Mouse (Mus musculus) ovary, adult 2 months (tissue): ENCODE measurements around the gene Iapp. TPM values are rescaled to one million over a fixed set of nuclear protein-coding genes. Genes with fewer than 3 reads are reported as not detected.

Experiments used
- polyA plus RNA-seq: library from polyadenylated mRNA; depleted of rRNA; stranded (reverse); fragments of >200 nt; gene quantifications from 2 replicates; pipeline ENCODE4 v1.2.3, GENCODE M21; 2012; rRNA removed

Iapp gene
- polyA plus RNA-seq: not detected in 2 replicates

GRCm38 (mm10) chr6:142298098-142298497 is at the start of gene Iapp:
TSS of gene Iapp (plus strand) at chr6:142298423.

DNA sequence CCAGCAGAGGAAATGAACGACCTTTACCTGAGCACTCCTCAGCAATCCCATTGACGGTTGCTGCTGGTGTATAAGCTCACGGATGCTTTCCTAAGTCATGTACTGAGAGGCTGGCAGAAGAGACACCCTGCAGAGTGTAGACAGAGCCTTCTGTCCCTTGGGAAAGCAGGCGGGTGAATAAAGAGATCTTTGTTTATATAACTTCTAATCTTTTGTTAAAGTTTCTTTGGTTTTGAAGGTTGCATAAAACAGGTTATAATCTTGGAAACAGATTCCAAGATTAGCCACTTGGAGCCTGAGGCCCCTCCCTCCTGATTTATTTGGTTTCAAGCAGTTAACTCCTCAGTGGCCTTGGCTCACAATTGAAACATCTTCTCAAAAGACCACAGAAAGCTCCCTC is 24.7 kb downstream of the Iapp start, which contains the start of gene Slco1a5:
TSS of gene Slco1a5 (minus strand) at position 101 of the 400 bp plus-strand sequence.

GRCm38 (mm10) chr6:142345440-142346038 is 47.3 kb downstream of the Iapp start, which contains the start of gene Pyroxd1:
TSS of gene Pyroxd1 (plus strand) at chr6:142345654.

Other genes starting within 250 kb of the Iapp start
- gene Slco1a6, start 89.9 kb upstream of the Iapp start, polyA plus RNA-seq: not detected in 2 replicates
- 0.07 TPM in 1 of 2 replicates, not detected in the other for gene Slco1a5, start 24.6 kb downstream of the Iapp start, polyA plus RNA-seq
- 3.9 and 4.9 TPM in 2 replicates for gene Pyroxd1, start 47.2 kb downstream of the Iapp start, polyA plus RNA-seq
- 2.9 and 3.5 TPM in 2 replicates for gene Recql, start 88.7 kb downstream of the Iapp start, polyA plus RNA-seq
- 4.3 and 6.6 TPM in 2 replicates for gene Golt1b, start 88.8 kb downstream of the Iapp start, polyA plus RNA-seq
- 0.10 and 0.21 TPM in 2 replicates for gene Spx, start 115.0 kb downstream of the Iapp start, polyA plus RNA-seq
- gene Gys2, start 174.7 kb downstream of the Iapp start, polyA plus RNA-seq: 0.33 and 0.42 TPM in 2 replicates
- 363 and 401 TPM in 2 replicates for gene Ldhb, start 209.5 kb downstream of the Iapp start, polyA plus RNA-seq